Mouse (Mus musculus) hindbrain, embryonic 10.5 days (tissue): ENCODE results near the gene Plekhh2. TPM values are rescaled to one million over a fixed set of nuclear protein-coding genes. Genes with fewer than 3 reads are reported as not detected.

Experiments used
- DNase-seq: peaks from one replicate; pipeline ENCODE4 v3.0.0-alpha.2; 2017; ENCODE audit warnings: low spot score
- H3K27ac ChIP-seq: fragments of 300-500 bp; sonication (generic); 2 replicates; pipeline ENCODE4 v1.5.1; 2016; ENCODE audit warnings: mild to moderate bottlenecking, moderate library complexity
- H3K27me3 ChIP-seq: fragments of 300-500 bp; sonication (generic); 2 replicates; pipeline ENCODE4 v1.6.1; 2016; ENCODE audit warnings: mild to moderate bottlenecking; ENCODE audit not compliant: poor library complexity, insufficient read depth, severe bottlenecking
- H3K36me3 ChIP-seq: fragments of 300-500 bp; sonication (generic); 2 replicates; pipeline ENCODE4 v1.6.1; 2016; ENCODE audit warnings: mild to moderate bottlenecking, moderate library complexity
- H3K4me1 ChIP-seq: fragments of 300-500 bp; sonication (generic); replicated peaks from 2 replicates; pipeline ENCODE4 v1.6.1; 2016; ENCODE audit warnings: mild to moderate bottlenecking
- H3K4me3 ChIP-seq: fragments of 300-500 bp; sonication (generic); 2 replicates; pipeline ENCODE4 v1.5.1; 2016; ENCODE audit warnings: mild to moderate bottlenecking, moderate library complexity
- H3K9me3 ChIP-seq: fragments of 300-500 bp; sonication (generic); 2 replicates; pipeline ENCODE4 v1.6.1; 2016; ENCODE audit warnings: mild to moderate bottlenecking, moderate library complexity
- WGBS: fragments of 180-500 bp; shearing (Covaris S2); methylation state at CpG from one replicate; pipeline ENCODE4 v1.1.7; 2016; 5-methylcytosine and 5-hydroxymethylcytosine counted together
- polyA plus RNA-seq: library from polyadenylated mRNA; unstranded; fragments of >200 nt; fragmentation: Nextera tagmentation; extraction: Ambion mirVana; gene quantifications from 2 replicates; pipeline ENCODE4 v1.2.1, GENCODE M21; 2016

The Plekhh2 gene
- polyA plus RNA-seq, 1 experiment from 2014 or later: 3.1 TPM

DNA sequence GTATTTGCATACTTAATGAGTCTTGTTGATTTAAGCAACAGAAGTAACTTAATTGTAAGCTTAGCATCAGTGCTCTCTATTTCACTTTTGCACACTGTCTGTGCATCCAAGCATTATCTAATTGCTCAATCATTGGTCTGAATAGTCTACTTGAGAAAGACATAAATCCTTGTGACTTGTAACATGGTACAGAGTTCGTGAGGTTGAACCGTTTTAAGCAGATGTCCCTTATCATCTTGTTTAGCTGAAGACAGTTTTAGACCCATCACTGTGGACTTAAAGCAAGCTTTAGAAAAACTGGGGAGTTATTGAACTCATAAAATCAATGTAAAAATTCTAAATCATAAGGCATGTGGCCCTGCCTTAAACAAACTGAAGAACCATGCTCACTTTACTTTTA is 14.1 kb upstream of the Plekhh2 start:
- H3K36me3 ChIP-seq: no peaks in the 10 kb centered on the region
- H3K9me3 ChIP-seq: no peaks in the 10 kb centered on the region
- 78% methylated on average over 2 of the region's 2 CpGs for WGBS
- H3K4me1 ChIP-seq: peaks cover 11% of the 10 kb centered on the region
- no peak overlapping the region for H3K4me3 ChIP-seq
- H3K27me3 ChIP-seq: no peaks in the 10 kb centered on the region
- DNase-seq: no peak
- no peak overlapping the region for H3K27ac ChIP-seq

GRCm38 (mm10) chr17:84497972-84498604 is 13.6 kb upstream of the Plekhh2 start:
- Histone ChIP-seq H3K4me1 (peaks cover 10% of the 10 kb centered on the region), H3K27me3 (no peaks in the 10 kb centered on the region), H3K9me3 (no peaks in the 10 kb centered on the region), H3K4me3 (no peak overlapping the region), H3K36me3 (no peaks in the 10 kb centered on the region), H3K27ac (no peak overlapping the region)
- no peak for DNase-seq
- WGBS: 86% methylated on average over 3 of the region's 3 CpGs

DNA sequence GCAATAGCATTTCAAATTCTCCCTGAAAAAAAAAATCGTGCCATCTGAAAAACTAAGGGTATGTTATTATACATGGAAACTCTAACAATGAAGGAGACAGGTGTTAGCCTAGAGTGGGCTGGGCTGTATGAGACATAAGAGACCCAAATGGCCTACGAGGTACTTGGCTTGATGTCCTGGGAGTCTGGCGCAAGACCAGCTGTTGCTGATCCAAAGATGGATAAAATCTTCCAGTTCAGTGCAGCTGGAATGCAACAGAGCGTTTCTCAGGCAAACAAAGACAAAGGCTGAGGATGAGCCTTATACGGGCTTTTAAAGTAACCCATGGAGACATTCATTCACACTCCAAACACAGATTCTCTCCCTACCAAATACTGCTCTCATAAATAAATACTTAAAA is 13.1 kb upstream of the Plekhh2 start:
- Histone ChIP-seq H3K27ac (0 out of 2 replicates have a peak overlapping the region, but pooled peaks have one; percentile 35), H3K4me1 (peaks cover 13% of the 10 kb centered on the region), H3K4me3 (no peak overlapping the region), H3K36me3 (no peaks in the 10 kb centered on the region), H3K9me3 (no peaks in the 10 kb centered on the region), H3K27me3 (no peaks in the 10 kb centered on the region)
- 56% methylated on average over 5 of the region's 5 CpGs for WGBS
- DNase-seq: no peak

GRCm38 (mm10) chr17:84502341-84502740 is 9.4 kb upstream of the Plekhh2 start:
- H3K4me3 ChIP-seq: no peak overlapping the region
- H3K36me3 ChIP-seq: no peaks in the 10 kb centered on the region
- H3K27me3 ChIP-seq: no peaks in the 10 kb centered on the region
- no peak for DNase-seq
- peaks cover 13% of the 10 kb centered on the region for H3K4me1 ChIP-seq
- no peaks in the 10 kb centered on the region for H3K9me3 ChIP-seq
- no peak overlapping the region for H3K27ac ChIP-seq
- 85% methylated on average over 3 of the region's 3 CpGs for WGBS

DNA sequence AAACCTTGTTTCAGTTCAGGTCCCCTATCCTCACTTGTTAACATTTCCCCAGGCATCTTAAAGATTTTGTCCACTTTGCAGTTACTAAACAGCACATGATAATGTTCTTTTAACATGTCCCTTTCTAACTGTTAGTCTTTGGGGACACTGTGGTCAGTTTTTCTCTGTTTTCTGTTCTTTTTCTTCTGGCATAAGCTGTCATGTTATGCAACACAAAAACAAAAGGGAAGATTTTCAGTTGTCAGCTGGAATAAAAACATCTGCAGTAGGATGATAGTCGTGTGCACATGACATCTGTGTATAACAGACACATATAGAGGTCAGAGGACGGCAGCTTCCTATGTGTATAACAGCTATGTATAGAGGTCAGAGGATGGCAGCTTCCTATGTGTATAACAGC is 5.8 kb upstream of the Plekhh2 start:
- 81% methylated on average over 2 of the region's 2 CpGs for WGBS
- Histone ChIP-seq H3K27ac (no peak overlapping the region), H3K27me3 (peaks cover 10% of the 10 kb centered on the region; the same call in 1 of the 2 replicates), H3K36me3 (no peaks in the 10 kb centered on the region), H3K9me3 (no peaks in the 10 kb centered on the region), H3K4me3 (no peak overlapping the region), H3K4me1 (peaks cover 14% of the 10 kb centered on the region)
- no peak for DNase-seq

- 39% methylated on average over 3 of the region's 3 CpGs for WGBS
These were observed 3.0 kb upstream of the Plekhh2 start for GRCm38 (mm10) chr17:84508736-84509135.

GRCm38 (mm10) chr17:84509176-84509575 is 2.5 kb upstream of the Plekhh2 start:
- 77% methylated on average over 4 of the region's 4 CpGs for WGBS
- Histone ChIP-seq H3K9me3 (no peaks in the 10 kb centered on the region), H3K27me3 (peaks cover 20% of the 10 kb centered on the region), H3K4me3 (no peak overlapping the region), H3K27ac (peak overlapping the region; percentile 62), H3K4me1 (peaks cover 30% of the 10 kb centered on the region), H3K36me3 (no peaks in the 10 kb centered on the region)
- DNase-seq: no peak

More at GRCm38 (mm10) chr17:84508736-84509135, 3.0 kb upstream of the Plekhh2 start:
- no peak overlapping the region for H3K4me3 ChIP-seq
- H3K27me3 ChIP-seq: peaks cover 20% of the 10 kb centered on the region
- peak overlapping the region; percentile 62 for H3K27ac ChIP-seq
- no peaks in the 10 kb centered on the region for H3K9me3 ChIP-seq
- H3K4me1 ChIP-seq: peaks cover 30% of the 10 kb centered on the region
- no peak for DNase-seq
- H3K36me3 ChIP-seq: no peaks in the 10 kb centered on the region

- 74% methylated on average over 5 of the region's 5 CpGs for WGBS
- peaks cover 20% of the 10 kb centered on the region for H3K27me3 ChIP-seq
- no peak overlapping the region for H3K27ac ChIP-seq
- no peaks in the 10 kb centered on the region for H3K9me3 ChIP-seq
- DNase-seq: no peak
- no peaks in the 10 kb centered on the region for H3K36me3 ChIP-seq
- peaks cover 30% of the 10 kb centered on the region for H3K4me1 ChIP-seq
- H3K4me3 ChIP-seq: no peak overlapping the region
These were observed 1.3 kb upstream of the Plekhh2 start for GRCm38 (mm10) chr17:84510355-84510754.

DNA sequence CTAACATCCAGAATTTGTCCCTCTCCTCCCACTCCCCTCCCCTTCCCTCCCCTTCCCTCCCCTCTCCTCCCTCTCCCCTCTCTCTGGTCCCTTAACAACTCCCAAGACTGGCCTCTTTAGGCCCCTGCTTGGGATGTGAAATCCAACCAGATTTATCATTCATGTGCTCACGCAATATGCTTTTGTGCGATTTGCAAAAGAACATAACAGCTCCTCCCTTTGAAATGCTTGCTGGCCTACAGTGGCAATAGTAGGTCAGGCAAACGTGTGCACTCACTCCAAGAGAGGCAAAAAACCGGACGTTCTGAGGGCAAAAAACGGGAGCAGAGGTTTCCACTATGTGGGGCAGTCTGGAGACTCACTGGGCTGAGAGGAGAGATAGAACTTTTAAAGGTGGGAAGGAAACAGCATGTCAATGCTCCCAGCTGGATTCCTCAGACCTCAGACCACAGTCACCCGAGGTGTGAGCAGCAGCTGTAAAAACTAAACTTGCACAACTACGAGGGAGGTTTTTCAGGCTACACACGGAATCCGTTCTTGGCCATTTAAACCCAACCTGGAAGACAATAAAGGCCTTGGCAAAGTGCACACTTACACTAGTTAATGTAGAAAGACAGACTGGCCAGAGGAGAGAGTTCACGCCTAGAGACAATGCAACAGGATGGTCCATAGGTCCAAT is 595 bp upstream of the Plekhh2 start:
- Histone ChIP-seq H3K27ac (no peak overlapping the region; the same call in 1 of the 2 replicates), H3K4me1 (peaks cover 30% of the 10 kb centered on the region)
- 27% methylated on average over 11 of the region's 11 CpGs for WGBS

DNA sequence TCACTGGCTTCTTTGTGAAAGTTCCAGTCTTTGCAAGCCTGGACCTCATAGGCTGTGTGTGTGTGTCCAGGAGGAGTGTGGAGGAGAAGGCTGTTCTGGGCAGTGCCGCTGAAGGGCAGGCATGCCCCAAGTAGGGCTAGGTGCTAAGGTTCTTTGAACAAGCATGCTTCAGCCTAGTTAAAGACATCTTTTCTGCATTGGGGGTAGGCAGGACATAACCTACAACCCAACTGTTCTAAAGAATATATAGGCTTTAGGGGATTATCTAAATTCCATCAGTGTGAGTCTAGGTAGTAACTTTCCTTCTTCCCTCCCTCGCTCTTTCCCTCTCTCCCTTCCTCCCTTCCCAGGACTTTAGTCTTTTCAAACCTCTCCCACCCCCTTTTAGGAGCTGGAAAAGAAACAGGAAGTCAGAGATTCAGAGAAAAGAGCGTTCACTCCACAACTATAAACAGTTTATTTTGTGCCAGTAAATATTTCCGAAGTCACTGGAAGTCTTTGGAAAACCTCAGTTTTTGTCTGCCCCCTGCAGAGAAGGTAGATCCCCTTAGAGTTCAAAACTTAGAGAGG is 906 bp downstream of the Plekhh2 start:
- Histone ChIP-seq H3K27me3 (peaks cover 20% of the 10 kb centered on the region), H3K4me1 (peaks cover 30% of the 10 kb centered on the region), H3K9me3 (no peaks in the 10 kb centered on the region), H3K36me3 (no peaks in the 10 kb centered on the region), H3K27ac (peak overlapping the region; percentile 87), H3K4me3 (peak overlapping the region; percentile 76)
- no peak for DNase-seq
- 30% methylated on average over 4 of the region's 4 CpGs for WGBS

More for the DNA sequence above, 595 bp upstream of the Plekhh2 start:
- Histone ChIP-seq H3K36me3 (no peaks in the 10 kb centered on the region), H3K27me3 (peaks cover 20% of the 10 kb centered on the region), H3K9me3 (no peaks in the 10 kb centered on the region), H3K4me3 (peak overlapping the region; percentile 76)
- no peak for DNase-seq

DNA sequence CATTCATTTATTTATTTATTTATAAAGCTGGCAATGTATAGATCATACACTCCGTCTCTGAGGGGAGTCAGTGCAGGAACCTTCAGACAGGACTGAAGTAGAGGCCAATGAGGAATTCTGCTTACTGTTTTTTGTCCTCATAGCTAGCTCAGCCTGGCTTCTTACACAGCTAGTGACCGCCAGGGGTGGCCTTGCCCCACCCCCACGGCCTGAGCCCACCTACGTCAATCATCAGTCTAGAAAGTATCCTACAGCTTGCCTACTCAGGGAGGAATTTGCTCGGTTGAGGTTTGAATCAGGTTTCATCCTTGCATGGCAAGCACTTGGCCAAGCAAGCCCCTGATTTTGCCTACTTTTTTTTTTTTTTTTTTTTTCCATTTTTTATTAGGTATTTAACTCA is 4.2 kb downstream of the Plekhh2 start:
- 61% methylated on average over 5 of the region's 5 CpGs for WGBS

GRCm38 (mm10) chr17:84519346-84519745 is 7.7 kb downstream of the Plekhh2 start:
- H3K27ac ChIP-seq: no peak overlapping the region
- WGBS: 81% methylated on average over 3 of the region's 3 CpGs
- H3K36me3 ChIP-seq: 0 out of 2 replicates have a peak, but pooled peaks cover 4% of the 10 kb centered on the region
- no peaks in the 10 kb centered on the region for H3K27me3 ChIP-seq
- no peaks in the 10 kb centered on the region for H3K9me3 ChIP-seq
- H3K4me3 ChIP-seq: no peak overlapping the region
- no peaks in the 10 kb centered on the region for H3K4me1 ChIP-seq
- DNase-seq: no peak

More for the DNA sequence above, 4.2 kb downstream of the Plekhh2 start:
- no peaks in the 10 kb centered on the region for H3K36me3 ChIP-seq
- H3K27ac ChIP-seq: no peak overlapping the region
- H3K27me3 ChIP-seq: peaks cover 11% of the 10 kb centered on the region
- no peaks in the 10 kb centered on the region for H3K9me3 ChIP-seq
- no peak overlapping the region for H3K4me3 ChIP-seq
- H3K4me1 ChIP-seq: peaks cover 19% of the 10 kb centered on the region
- no peak for DNase-seq

DNA sequence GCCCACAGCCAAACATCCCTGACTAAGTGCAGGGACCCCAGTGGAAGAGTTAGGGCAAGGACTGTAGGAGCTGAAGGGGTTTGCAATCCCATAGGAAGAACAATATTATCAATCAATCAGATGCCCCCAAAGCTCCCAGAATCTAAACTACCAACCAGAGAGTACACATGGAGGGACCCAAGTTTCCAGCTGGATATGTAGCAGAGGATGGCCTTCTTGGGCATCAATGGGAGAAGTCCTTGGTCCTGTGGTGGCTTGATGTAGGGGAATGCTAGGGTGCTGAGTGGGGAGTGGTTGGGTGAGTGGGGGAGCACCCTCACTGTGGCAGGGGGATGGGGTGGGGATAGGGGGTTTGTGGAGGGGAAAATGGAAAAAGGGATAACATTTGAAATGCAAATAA is 8.4 kb downstream of the Plekhh2 start:
- no peak overlapping the region for H3K27ac ChIP-seq
- 0 out of 2 replicates have a peak, but pooled peaks cover 4% of the 10 kb centered on the region for H3K36me3 ChIP-seq
- DNase-seq: no peak

More for the DNA sequence above, 8.4 kb downstream of the Plekhh2 start:
- Histone ChIP-seq H3K4me1 (no peaks in the 10 kb centered on the region), H3K4me3 (no peak overlapping the region), H3K27me3 (no peaks in the 10 kb centered on the region), H3K9me3 (no peaks in the 10 kb centered on the region)
